Mouse (Mus musculus): ENCODE data around the gene Slit3. TPM values are rescaled to one million over a fixed set of nuclear protein-coding genes. Genes with fewer than 3 reads are reported as not detected.

Gene Slit3
- total and polyA plus RNA-seq, 2 experiments = 0.09 to 0.12 TPM

DNA sequence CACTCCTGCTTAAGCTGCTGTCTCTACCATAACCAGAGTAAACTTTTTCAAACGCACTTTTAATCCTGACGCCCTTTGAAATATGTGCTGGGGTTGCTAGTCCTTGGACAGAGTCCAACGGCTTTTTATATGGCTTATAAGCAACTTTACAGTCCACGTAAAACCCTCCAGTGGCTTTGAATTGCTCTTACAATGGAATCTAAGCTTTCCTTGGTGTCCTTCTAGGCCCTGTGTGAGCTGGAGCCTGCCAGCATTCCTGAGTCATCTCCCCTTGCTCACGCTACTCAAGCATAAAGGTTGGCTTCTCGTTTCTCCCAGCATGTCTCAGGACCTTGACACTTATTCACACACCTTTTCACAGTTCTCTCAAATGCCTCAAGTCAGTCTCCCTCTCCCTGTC lies 634.5 kb downstream of the Slit3 start:
- 0 out of 2 replicates have a peak, but pooled peaks cover 3% of the 10 kb centered on the region for H3K4me1 ChIP-seq (ENCODE audit: control insufficient read depth, insufficient read depth, low read length)
- H3K27me3 ChIP-seq (ENCODE audit: control insufficient read depth, insufficient read depth, low read length) = no peaks in the 10 kb centered on the region
- no peak overlapping the region for H3K4me3 ChIP-seq (ENCODE audit: insufficient read depth, low read depth, low read length)
- H3K9ac ChIP-seq (ENCODE audit: low read depth, low read length) = no peak overlapping the region
- DNase-seq (ENCODE audit: extremely low read depth, low read depth, low spot score) = no peak
- H3K36me3 ChIP-seq (ENCODE audit: control insufficient read depth, insufficient read depth, low read length) = no peaks in the 10 kb centered on the region
- H3K79me2 ChIP-seq (ENCODE audit: control insufficient read depth, insufficient read depth, low read length) = no peaks in the 10 kb centered on the region
- WGBS = 76% methylated on average over 6 of the region's 6 CpGs
- TF ChIP-seq POLR2A (IDR thresholded peaks at IDR 0.05; ENCODE audit: extremely low read depth, insufficient read depth, low read length) = no peak
- no peak for TF ChIP-seq CTCF (IDR thresholded peaks at IDR 0.05; ENCODE audit: low read depth, low read length)
- no peak overlapping the region for H3K27ac ChIP-seq (replicated peaks; ENCODE audit: insufficient read depth, low read depth, low read length)

DNA sequence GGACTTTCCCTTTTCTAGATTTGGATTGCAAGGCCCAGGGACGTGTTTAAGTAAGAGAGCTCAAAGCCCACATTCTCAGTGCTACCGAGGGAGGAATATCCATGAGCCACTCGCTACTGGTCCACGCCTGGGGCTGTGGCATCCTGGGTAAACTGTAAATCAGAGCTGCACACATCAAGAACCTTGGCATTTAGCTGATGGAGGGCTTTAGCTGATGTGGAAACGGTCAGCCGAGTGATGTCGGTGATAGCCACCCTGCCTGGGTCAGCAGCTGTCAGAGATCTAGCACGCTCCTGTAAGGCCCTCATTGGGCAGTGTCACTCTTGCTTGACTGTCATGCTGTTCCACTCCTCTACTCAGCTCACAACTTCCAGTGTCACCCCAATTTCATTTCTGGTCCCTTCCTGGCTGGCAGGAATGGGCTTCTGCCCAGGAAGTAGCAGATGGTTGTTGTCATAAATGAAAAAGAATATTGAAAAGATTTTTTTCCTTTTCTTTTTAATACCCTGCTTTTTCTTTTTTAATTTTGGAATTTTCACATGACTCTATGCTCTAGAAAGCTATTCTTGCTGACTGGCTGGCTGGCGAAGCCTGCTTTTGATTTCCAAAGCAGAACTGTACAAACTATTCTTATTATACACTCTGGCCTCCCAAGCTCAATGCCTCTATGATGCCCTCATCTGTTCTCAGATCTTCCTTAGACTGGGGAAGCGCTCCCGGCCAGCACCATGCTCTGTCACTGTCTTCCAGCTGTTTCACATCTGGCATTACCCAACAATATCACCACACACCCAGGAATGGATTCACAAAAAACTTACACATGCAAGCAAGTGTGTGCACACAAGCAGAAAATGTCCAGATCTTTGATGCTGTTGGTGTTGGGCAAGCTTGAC lies 635.6 kb downstream of the Slit3 start:
- no peak overlapping the region for H3K27ac ChIP-seq (replicated peaks; ENCODE audit: insufficient read depth, low read depth, low read length)
- no peak overlapping the region for H3K4me3 ChIP-seq (ENCODE audit: insufficient read depth, low read depth, low read length)
- H3K4me1 ChIP-seq (ENCODE audit: control insufficient read depth, insufficient read depth, low read length) = no peaks in the 10 kb centered on the region
- DNase-seq (ENCODE audit: extremely low read depth, low read depth, low spot score) = no peak
- H3K9ac ChIP-seq (ENCODE audit: low read depth, low read length) = no peak overlapping the region
- H3K36me3 ChIP-seq (ENCODE audit: control insufficient read depth, insufficient read depth, low read length) = no peaks in the 10 kb centered on the region
- 90% methylated on average over 11 of the region's 11 CpGs for WGBS
- H3K79me2 ChIP-seq (ENCODE audit: control insufficient read depth, insufficient read depth, low read length) = no peaks in the 10 kb centered on the region
- H3K27me3 ChIP-seq (ENCODE audit: control insufficient read depth, insufficient read depth, low read length) = no peaks in the 10 kb centered on the region
- no peak for TF ChIP-seq POLR2A (IDR thresholded peaks at IDR 0.05; ENCODE audit: extremely low read depth, insufficient read depth, low read length)
- no peak for TF ChIP-seq CTCF (IDR thresholded peaks at IDR 0.05; ENCODE audit: low read depth, low read length)
